Mouse (Mus musculus) heart, adult 2 months (tissue): Measurements from ENCODE around the gene Serpina6. TPM values are rescaled to one million over a fixed set of nuclear protein-coding genes. Genes with fewer than 3 reads are reported as not detected.

ENCODE experiments used
- DNase-seq, 2 experiments: peaks; one replicate each; pipeline ENCODE4 v3.0.0; 2021
- H3K27ac ChIP-seq: fragments of 200-600 bp; 2 replicates; pipeline ENCODE4 v1.8.1; 2022
- H3K27me3 ChIP-seq: fragments of 200-500 bp; 2 replicates; pipeline ENCODE4 v1.6.1; 2012; ENCODE audit warnings: mild to moderate bottlenecking, low read length, inconsistent platforms, mixed read lengths; ENCODE audit not compliant: control insufficient read depth, insufficient read depth
- H3K36me3 ChIP-seq: fragments of 200-500 bp; 2 replicates; pipeline ENCODE4 v1.6.1; 2012; ENCODE audit warnings: low read length, inconsistent platforms; ENCODE audit not compliant: control insufficient read depth, insufficient read depth
- H3K4me1 ChIP-seq: fragments of 200-500 bp; 2 replicates; pipeline ENCODE4 v1.6.1; 2011; ENCODE audit warnings: low read length; ENCODE audit not compliant: control insufficient read depth, insufficient read depth
- H3K4me3 ChIP-seq: fragments of 200-600 bp; 2 replicates; pipeline ENCODE4 v1.8.1; 2022
- H3K79me2 ChIP-seq: fragments of 200-500 bp; replicated peaks from 2 replicates; pipeline ENCODE4 v1.6.1; 2012; ENCODE audit warnings: mild to moderate bottlenecking, inconsistent platforms, low read length, moderate library complexity, mixed read lengths; ENCODE audit not compliant: control insufficient read depth, insufficient read depth
- H3K9ac ChIP-seq: fragments of 200-500 bp; 2 replicates; pipeline ENCODE4 v1.6.1; 2012; ENCODE audit warnings: low read depth, mild to moderate bottlenecking, control low read depth, inconsistent platforms, low read length, mixed read lengths
- CTCF ChIP-seq: fragments of 200-600 bp; IDR thresholded peaks from 2 replicates; pipeline ENCODE4 v1.8.1; 2022; ENCODE audit warnings: antibody characterized with exemption, mild to moderate bottlenecking, moderate library complexity
- EP300 ChIP-seq: fragments of 200-500 bp; IDR thresholded peaks from 2 replicates; pipeline ENCODE4 v1.6.1; 2011; ENCODE audit warnings: low read depth, low read length, control low read depth; ENCODE audit not compliant: insufficient read depth
- POLR2A ChIP-seq: fragments of 200-500 bp; IDR thresholded peaks from 2 replicates; pipeline ENCODE4 v1.6.1; 2011; ENCODE audit warnings: mild to moderate bottlenecking, low read depth, low read length, control low read depth; ENCODE audit not compliant: insufficient read depth
- WGBS: fragments of 180-500 bp; shearing (Covaris S2); methylation state at CpG from one replicate; pipeline ENCODE4 v1.1.7; 2018; 5-methylcytosine and 5-hydroxymethylcytosine counted together
- intact Hi-C: fragments of 180-260 bp; cut with DNase I; formaldehyde crosslinking; loops from one replicate; pipeline ENCODE4 v1.15.1; 2025
- long read RNA-seq: library from polyadenylated mRNA; stranded (forward); transcript quantifications from one replicate; pipeline ENCODE4 v2.0.0, GENCODE M21; 2021
- polyA plus RNA-seq: library from polyadenylated mRNA; depleted of rRNA; stranded (reverse); fragments of >200 nt; gene quantifications from 2 replicates; pipeline ENCODE4 v1.2.3, GENCODE M21; 2012; rRNA removed
- total RNA-seq, 2 experiments: library from RNA; stranded (reverse); gene quantifications; 2 replicates each; pipeline ENCODE4 v1.2.3; 2021

Gene Serpina6
- total RNA-seq (not detected), polyA plus RNA-seq (0.12 TPM in 1 of 2 replicates, not detected in the other)
- long read RNA-seq: 0 reads

- Histone ChIP-seq H3K4me1 (no peaks in the 10 kb centered on the region), H3K27me3 (no peaks in the 10 kb centered on the region), H3K27ac (no peak within 1 kb of the TSS), H3K4me3 (no peak within 1 kb of the TSS), H3K79me2 (no peaks in the 10 kb centered on the region), H3K36me3 (no peaks in the 10 kb centered on the region), H3K9ac (no peak within 1 kb of the TSS)
- intact Hi-C loops: no loop called here
- TF ChIP-seq CTCF: no peak
- no peak for TF ChIP-seq EP300
- no peak for TF ChIP-seq POLR2A
- 60% methylated on average over 9 of the region's 9 CpGs for WGBS
- no peak for DNase-seq
Measured at GRCm38 (mm10) chr12:103656848-103657626, at the start of gene Serpina6. Gene Serpina6 (minus strand): TSS chr12:103657212.

- TF ChIP-seq POLR2A (no peak), EP300 (no peak), CTCF (no peak)
- Histone ChIP-seq H3K36me3 (no peaks in the 10 kb centered on the region), H3K79me2 (no peaks in the 10 kb centered on the region), H3K9ac (no peak overlapping the region), H3K27ac (no peak overlapping the region), H3K27me3 (no peaks in the 10 kb centered on the region), H3K4me3 (no peak overlapping the region), H3K4me1 (no peaks in the 10 kb centered on the region)
- intact Hi-C loops: no loop called here
- DNase-seq: no peak
- WGBS: 33% methylated on average over 4 of the region's 4 CpGs
Measured at GRCm38 (mm10) chr12:103706113-103706512, 49.1 kb upstream of the Serpina6 start.

GRCm38 (mm10) chr12:103705547-103705946 lies 48.5 kb upstream of the Serpina6 start:
- 32% methylated on average over 2 of the region's 2 CpGs for WGBS
- H3K9ac ChIP-seq: no peak overlapping the region
- intact Hi-C loops: no loop called here
- no peaks in the 10 kb centered on the region for H3K4me1 ChIP-seq
- TF ChIP-seq CTCF (no peak), EP300 (no peak), POLR2A (no peak)
- DNase-seq: no peak
- H3K79me2 ChIP-seq: no peaks in the 10 kb centered on the region
- no peaks in the 10 kb centered on the region for H3K27me3 ChIP-seq
- no peak overlapping the region for H3K27ac ChIP-seq
- H3K36me3 ChIP-seq: no peaks in the 10 kb centered on the region
- no peak overlapping the region for H3K4me3 ChIP-seq

- 79% methylated on average over 4 of the region's 4 CpGs for WGBS
- DNase-seq: no peak
- no peak for TF ChIP-seq CTCF
- intact Hi-C loops: no loop called here
- no peak overlapping the region for H3K4me3 ChIP-seq
- no peak overlapping the region for H3K27ac ChIP-seq
- H3K27me3 ChIP-seq: no peaks in the 10 kb centered on the region
- H3K9ac ChIP-seq: no peak overlapping the region
- H3K36me3 ChIP-seq: no peaks in the 10 kb centered on the region
- no peaks in the 10 kb centered on the region for H3K79me2 ChIP-seq
- no peaks in the 10 kb centered on the region for H3K4me1 ChIP-seq
Measured at GRCm38 (mm10) chr12:103700144-103700750, 43.2 kb upstream of the Serpina6 start.

GRCm38 (mm10) chr12:103695429-103695828 lies 38.4 kb upstream of the Serpina6 start, which contains the start of gene Serpina1f:
Gene Serpina1f (minus strand): TSS chr12:103695529.
- no peaks in the 10 kb centered on the region for H3K4me1 ChIP-seq
- DNase-seq: no peak
- no peak within 1 kb of the TSS for H3K9ac ChIP-seq
- WGBS: 80% methylated on average over 8 of the region's 8 CpGs
- H3K36me3 ChIP-seq: no peaks in the 10 kb centered on the region
- no peak within 1 kb of the TSS for H3K27ac ChIP-seq
- no peaks in the 10 kb centered on the region for H3K27me3 ChIP-seq
- intact Hi-C loops: no loop called here
- no peaks in the 10 kb centered on the region for H3K79me2 ChIP-seq
- TF ChIP-seq POLR2A (no peak), EP300 (no peak), CTCF (no peak)
- no peak within 1 kb of the TSS for H3K4me3 ChIP-seq

GRCm38 (mm10) chr12:103688221-103688814 lies 31.3 kb upstream of the Serpina6 start:
- intact Hi-C loops: no loop called here
- H3K4me3 ChIP-seq: no peak overlapping the region
- H3K4me1 ChIP-seq: no peaks in the 10 kb centered on the region
- H3K27ac ChIP-seq: no peak overlapping the region
- no peak for DNase-seq
- H3K79me2 ChIP-seq: no peaks in the 10 kb centered on the region
- H3K36me3 ChIP-seq: no peaks in the 10 kb centered on the region
- WGBS: 26% methylated on average over 3 of the region's 3 CpGs
- no peak overlapping the region for H3K9ac ChIP-seq
- H3K27me3 ChIP-seq: no peaks in the 10 kb centered on the region
- TF ChIP-seq CTCF (no peak), POLR2A (no peak), EP300 (no peak)
